Mouse (Mus musculus): ENCODE data around the gene Olfr697. TPM values are rescaled to one million over a fixed set of nuclear protein-coding genes. Genes with fewer than 3 reads are reported as not detected.
"Not testable (repeated sequence)": the region's sequence is repeated elsewhere in the genome, so short reads cannot be mapped to it uniquely, and the experiment has no call there.

Olfr697 gene
- polyA plus RNA-seq, 2 experiments, result not detected

- H3K27me3 ChIP-seq (ENCODE audit: control insufficient read depth, insufficient read depth, low read length), result no peaks in the 10 kb centered on the region
- H3K4me1 ChIP-seq (ENCODE audit: control insufficient read depth, insufficient read depth, low read length), result no peaks in the 10 kb centered on the region
- no peak overlapping the region for H3K9ac ChIP-seq (ENCODE audit: low read depth, low read length, severe bottlenecking)
- no peak for DNase-seq (ENCODE audit: low spot score)
- no peak overlapping the region for H3K4me2 ChIP-seq (replicated peaks; ENCODE audit: low read depth, low read length, severe bottlenecking)
- H3K27ac ChIP-seq (replicated peaks; ENCODE audit: low read depth, low read length), result no peak overlapping the region
- no peak overlapping the region for H3K4me3 ChIP-seq (replicated peaks; ENCODE audit: low read length)
- no peak for ATAC-seq (ENCODE audit: low FRiP score, low read depth)
- H3K9me3 ChIP-seq (ENCODE audit: control insufficient read depth, low read length), result no peaks in the 10 kb centered on the region
- TF ChIP-seq POLR2A (IDR thresholded peaks at IDR 0.05; ENCODE audit: borderline replicate concordance, extremely low read depth, insufficient read depth, insufficient read length), result no peak
- H3K36me3 ChIP-seq (ENCODE audit: control insufficient read depth, insufficient read depth, low read length), result no peaks in the 10 kb centered on the region
Observed at GRCm38 (mm10) chr7:106737028-106737427, 5.2 kb downstream of the Olfr697 start.

GRCm38 (mm10) chr7:106733717-106734116 is 8.5 kb downstream of the Olfr697 start:
- DNase-seq (ENCODE audit: low spot score), result no peak
- no peaks in the 10 kb centered on the region for H3K4me1 ChIP-seq (ENCODE audit: control insufficient read depth, insufficient read depth, low read length)
- H3K9me3 ChIP-seq (ENCODE audit: control insufficient read depth, low read length), result no peaks in the 10 kb centered on the region
- TF ChIP-seq POLR2A (IDR thresholded peaks at IDR 0.05; ENCODE audit: borderline replicate concordance, extremely low read depth, insufficient read depth, insufficient read length), result no peak
- no peak overlapping the region for H3K9ac ChIP-seq (ENCODE audit: low read depth, low read length, severe bottlenecking)
- ATAC-seq (ENCODE audit: low FRiP score, low read depth), result no peak
- 24% methylated on average over 2 of the region's 2 CpGs for WGBS
- H3K4me2 ChIP-seq (replicated peaks; ENCODE audit: low read depth, low read length, severe bottlenecking), result no peak overlapping the region
- no peaks in the 10 kb centered on the region for H3K36me3 ChIP-seq (ENCODE audit: control insufficient read depth, insufficient read depth, low read length)
- no peak overlapping the region for H3K27ac ChIP-seq (replicated peaks; ENCODE audit: low read depth, low read length)
- H3K4me3 ChIP-seq (replicated peaks; ENCODE audit: low read length), result no peak overlapping the region
- H3K27me3 ChIP-seq (ENCODE audit: control insufficient read depth, insufficient read depth, low read length), result no peaks in the 10 kb centered on the region

- H3K9ac ChIP-seq (ENCODE audit: low read depth, low read length, severe bottlenecking); DNase-seq (ENCODE audit: low spot score); H3K27me3 ChIP-seq (ENCODE audit: control insufficient read depth, insufficient read depth, low read length); H3K9me3 ChIP-seq (ENCODE audit: control insufficient read depth, low read length); H3K36me3 ChIP-seq (ENCODE audit: control insufficient read depth, insufficient read depth, low read length); H3K4me3 ChIP-seq (replicated peaks; ENCODE audit: low read length); H3K27ac ChIP-seq (replicated peaks; ENCODE audit: low read depth, low read length); H3K4me2 ChIP-seq (replicated peaks; ENCODE audit: low read depth, low read length, severe bottlenecking); H3K4me1 ChIP-seq (ENCODE audit: control insufficient read depth, insufficient read depth, low read length); ATAC-seq (ENCODE audit: low FRiP score, low read depth): not testable (repeated sequence)
- 86% methylated on average over 2 of the region's 2 CpGs for WGBS
Observed at GRCm38 (mm10) chr7:106725654-106726053, 16.6 kb downstream of the Olfr697 start.

- TF ChIP-seq POLR2A (IDR thresholded peaks at IDR 0.05; ENCODE audit: borderline replicate concordance, extremely low read depth, insufficient read depth, insufficient read length), result no peak
- DNase-seq (ENCODE audit: low spot score), result no peak
- Histone ChIP-seq H3K27ac (replicated peaks; ENCODE audit: low read depth, low read length) (no peak within 1 kb of the TSS), H3K9ac (ENCODE audit: low read depth, low read length, severe bottlenecking) (no peak within 1 kb of the TSS), H3K36me3 (ENCODE audit: control insufficient read depth, insufficient read depth, low read length) (no peaks in the 10 kb centered on the region), H3K27me3 (ENCODE audit: control insufficient read depth, insufficient read depth, low read length) (no peaks in the 10 kb centered on the region), H3K4me2 (replicated peaks; ENCODE audit: low read depth, low read length, severe bottlenecking) (no peak within 1 kb of the TSS), H3K4me3 (replicated peaks; ENCODE audit: low read length) (no peak within 1 kb of the TSS), H3K9me3 (ENCODE audit: control insufficient read depth, low read length) (no peaks in the 10 kb centered on the region), H3K4me1 (ENCODE audit: control insufficient read depth, insufficient read depth, low read length) (no peaks in the 10 kb centered on the region)
- no peak for ATAC-seq (ENCODE audit: low FRiP score, low read depth)
Observed at GRCm38 (mm10) chr7:106716296-106716695, 25.9 kb downstream of the Olfr697 start, which contains the start of gene Olfr695. TSS of gene Olfr695 (minus strand) at chr7:106716396.

GRCm38 (mm10) chr7:106711463-106711862 is 30.8 kb downstream of the Olfr697 start:
- H3K9ac ChIP-seq (ENCODE audit: low read depth, low read length, severe bottlenecking), result no peak overlapping the region
- TF ChIP-seq POLR2A (IDR thresholded peaks at IDR 0.05; ENCODE audit: borderline replicate concordance, extremely low read depth, insufficient read depth, insufficient read length), result no peak
- no peaks in the 10 kb centered on the region for H3K36me3 ChIP-seq (ENCODE audit: control insufficient read depth, insufficient read depth, low read length)
- WGBS, result 82% methylated on average over 6 of the region's 6 CpGs
- H3K27ac ChIP-seq (replicated peaks; ENCODE audit: low read depth, low read length), result no peak overlapping the region
- no peaks in the 10 kb centered on the region for H3K9me3 ChIP-seq (ENCODE audit: control insufficient read depth, low read length)
- no peaks in the 10 kb centered on the region for H3K4me1 ChIP-seq (ENCODE audit: control insufficient read depth, insufficient read depth, low read length)
- no peak for ATAC-seq (ENCODE audit: low FRiP score, low read depth)
- DNase-seq (ENCODE audit: low spot score), result no peak
- H3K4me2 ChIP-seq (replicated peaks; ENCODE audit: low read depth, low read length, severe bottlenecking), result no peak overlapping the region
- no peak overlapping the region for H3K4me3 ChIP-seq (replicated peaks; ENCODE audit: low read length)
- no peaks in the 10 kb centered on the region for H3K27me3 ChIP-seq (ENCODE audit: control insufficient read depth, insufficient read depth, low read length)

GRCm38 (mm10) chr7:106707705-106708104 is 34.5 kb downstream of the Olfr697 start:
- H3K4me3 ChIP-seq (replicated peaks; ENCODE audit: low read length); H3K27ac ChIP-seq (replicated peaks; ENCODE audit: low read depth, low read length); H3K4me1 ChIP-seq (ENCODE audit: control insufficient read depth, insufficient read depth, low read length); ATAC-seq (ENCODE audit: low FRiP score, low read depth); H3K4me2 ChIP-seq (replicated peaks; ENCODE audit: low read depth, low read length, severe bottlenecking); H3K36me3 ChIP-seq (ENCODE audit: control insufficient read depth, insufficient read depth, low read length); H3K27me3 ChIP-seq (ENCODE audit: control insufficient read depth, insufficient read depth, low read length); H3K9me3 ChIP-seq (ENCODE audit: control insufficient read depth, low read length); DNase-seq (ENCODE audit: low spot score); H3K9ac ChIP-seq (ENCODE audit: low read depth, low read length, severe bottlenecking): not testable (repeated sequence)
- 89% methylated on average over 10 of the region's 10 CpGs for WGBS

All from limb, embryonic 14.5 days (tissue).